Mouse (Mus musculus) liver (tissue): ENCODE measurements around the gene Myh3.
"Not testable (repeated sequence)": the region's sequence is repeated elsewhere in the genome, so short reads cannot be mapped to it uniquely, and the experiment has no call there.

Experiments used
- DNase-seq: peaks from one replicate; pipeline ENCODE4 v3.0.0-alpha.2; 2020; ENCODE audit warnings: mixed read lengths

Gene Myh3

GRCm38 (mm10) chr11:67078888-67079287, 788 bp downstream of the Myh3 start:
- no peak for DNase-seq

GRCm38 (mm10) chr11:67079740-67080139, 1.6 kb downstream of the Myh3 start:
- no peak for DNase-seq

GRCm38 (mm10) chr11:67080168-67080567, 2.1 kb downstream of the Myh3 start:
- DNase-seq: peak; percentile 53

GRCm38 (mm10) chr11:67081125-67081649, 3.1 kb downstream of the Myh3 start:
- peak; percentile 70 for DNase-seq

- DNase-seq: no peak
Measured at GRCm38 (mm10) chr11:67082188-67082587, 4.1 kb downstream of the Myh3 start.

- no peak for DNase-seq
Measured at GRCm38 (mm10) chr11:67082793-67083192, 4.7 kb downstream of the Myh3 start.

GRCm38 (mm10) chr11:67083239-67083638, 5.1 kb downstream of the Myh3 start:
- no peak for DNase-seq

- no peak for DNase-seq
Measured at GRCm38 (mm10) chr11:67083712-67084340, 5.7 kb downstream of the Myh3 start.

GRCm38 (mm10) chr11:67085489-67085888, 7.4 kb downstream of the Myh3 start:
- DNase-seq: peak; percentile 72

GRCm38 (mm10) chr11:67086467-67087164, 8.5 kb downstream of the Myh3 start:
- DNase-seq: no peak

GRCm38 (mm10) chr11:67087225-67087624, 9.1 kb downstream of the Myh3 start:
- no peak for DNase-seq

GRCm38 (mm10) chr11:67092354-67092753, 14.3 kb downstream of the Myh3 start:
- DNase-seq: not testable (repeated sequence)

- no peak for DNase-seq
Measured at GRCm38 (mm10) chr11:67093201-67093600, 15.1 kb downstream of the Myh3 start.

- DNase-seq: no peak
Measured at GRCm38 (mm10) chr11:67093652-67094051, 15.6 kb downstream of the Myh3 start.

- no peak for DNase-seq
Measured at GRCm38 (mm10) chr11:67094470-67094869, 16.4 kb downstream of the Myh3 start.

- no peak for DNase-seq
Measured at GRCm38 (mm10) chr11:67097709-67098108, 19.6 kb downstream of the Myh3 start.

GRCm38 (mm10) chr11:67098427-67098826, 20.3 kb downstream of the Myh3 start:
- DNase-seq: no peak

GRCm38 (mm10) chr11:67099241-67099640, 21.1 kb downstream of the Myh3 start:
- no peak for DNase-seq

- DNase-seq: no peak
Measured at GRCm38 (mm10) chr11:67100169-67100568, 22.1 kb downstream of the Myh3 start.

- DNase-seq: peak; percentile 29
Measured at GRCm38 (mm10) chr11:67101713-67102112, 23.6 kb downstream of the Myh3 start.

GRCm38 (mm10) chr11:67103256-67103655, 25.2 kb downstream of the Myh3 start:
- no peak for DNase-seq

- DNase-seq: no peak
Measured at GRCm38 (mm10) chr11:67104242-67104641, 26.1 kb downstream of the Myh3 start.

GRCm38 (mm10) chr11:67104714-67105113, 26.6 kb downstream of the Myh3 start:
- no peak for DNase-seq

GRCm38 (mm10) chr11:67105689-67106088, 27.6 kb downstream of the Myh3 start:
- DNase-seq: no peak
